Mouse (Mus musculus): Measurements from ENCODE around the gene Hrh2. TPM values are rescaled to one million over a fixed set of nuclear protein-coding genes. Genes with fewer than 3 reads are reported as not detected.

Hrh2 gene
- polyA plus RNA-seq, 1 experiment from 2014 or later: not detected

DNA sequence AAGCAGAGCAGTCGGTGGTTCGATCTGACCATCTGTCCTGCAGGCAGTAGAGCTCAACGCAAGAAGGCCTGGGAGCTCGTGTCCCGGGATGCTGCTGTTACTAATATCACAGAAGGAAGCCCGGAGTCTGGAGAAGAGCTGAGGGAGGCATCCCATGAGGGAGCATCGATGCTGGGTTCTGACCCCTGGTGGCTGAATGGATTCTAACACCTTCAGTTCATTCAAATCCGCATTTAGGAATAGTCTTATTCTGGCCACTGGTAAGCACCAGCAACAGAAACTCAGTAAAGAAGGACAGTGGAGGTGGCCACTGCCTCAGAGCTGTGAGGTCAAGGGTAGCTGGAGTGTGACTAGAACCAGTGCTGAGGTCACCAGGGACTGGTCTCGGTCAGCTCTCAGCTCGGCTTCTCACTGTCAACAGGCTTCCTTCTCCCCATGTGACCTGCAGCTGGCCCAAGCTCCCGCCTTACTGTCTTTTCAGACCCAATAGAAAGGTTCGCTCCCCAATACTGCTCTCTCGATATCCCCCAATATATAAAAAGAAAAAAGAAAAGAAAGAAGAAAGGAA lies 36.1 kb downstream of the Hrh2 start:
- H3K9ac ChIP-seq: no peak overlapping the region
- H3K4me2 ChIP-seq: no peak overlapping the region
- H3K4me3 ChIP-seq: no peak overlapping the region
- peaks cover 16% of the 10 kb centered on the region; the same call in 1 of the 2 replicates for H3K27me3 ChIP-seq
- H3K4me1 ChIP-seq: no peaks in the 10 kb centered on the region
- no peaks in the 10 kb centered on the region for H3K9me3 ChIP-seq
- 23% methylated on average over 13 of the region's 13 CpGs for WGBS
- H3K36me3 ChIP-seq: no peaks in the 10 kb centered on the region
- H3K27ac ChIP-seq: no peak overlapping the region
- no peak for ATAC-seq (ENCODE audit: insufficient number of reproducible peaks, low FRiP score, low TSS enrichment, low read depth)

DNA sequence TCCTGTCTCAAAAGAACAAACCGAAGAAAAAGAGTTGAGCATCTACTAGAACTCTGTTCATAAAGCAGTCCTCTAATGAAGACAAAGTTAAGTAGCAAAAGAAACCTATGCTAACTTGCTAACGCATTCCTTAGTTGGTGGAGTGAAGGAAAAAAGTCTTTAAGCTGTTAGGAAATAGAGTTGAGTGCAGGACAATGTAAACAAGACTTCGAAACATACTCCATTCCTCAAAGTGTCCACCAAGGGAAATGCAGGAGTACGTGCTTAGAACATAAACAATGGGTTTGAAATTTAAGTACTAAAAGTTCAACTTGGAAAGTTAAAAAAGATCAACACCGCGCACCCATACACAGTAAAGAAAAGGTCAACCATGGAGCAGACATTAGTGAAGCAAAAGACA lies 38.2 kb downstream of the Hrh2 start:
- H3K36me3 ChIP-seq: no peaks in the 10 kb centered on the region
- H3K27ac ChIP-seq: no peak overlapping the region
- no peak overlapping the region for H3K4me2 ChIP-seq
- no peak overlapping the region for H3K4me3 ChIP-seq
- no peak for ATAC-seq (ENCODE audit: insufficient number of reproducible peaks, low FRiP score, low TSS enrichment, low read depth)
- 86% methylated on average over 6 of the region's 6 CpGs for WGBS
- peaks cover 14% of the 10 kb centered on the region; the same call in 1 of the 2 replicates for H3K27me3 ChIP-seq
- no peak overlapping the region for H3K9ac ChIP-seq
- H3K9me3 ChIP-seq: no peaks in the 10 kb centered on the region
- H3K4me1 ChIP-seq: no peaks in the 10 kb centered on the region

- no peak for ATAC-seq (ENCODE audit: insufficient number of reproducible peaks, low FRiP score, low TSS enrichment, low read depth)
- H3K36me3 ChIP-seq: no peaks in the 10 kb centered on the region
These were observed 39.9 kb downstream of the Hrh2 start for GRCm38 (mm10) chr13:54231868-54232267.

DNA sequence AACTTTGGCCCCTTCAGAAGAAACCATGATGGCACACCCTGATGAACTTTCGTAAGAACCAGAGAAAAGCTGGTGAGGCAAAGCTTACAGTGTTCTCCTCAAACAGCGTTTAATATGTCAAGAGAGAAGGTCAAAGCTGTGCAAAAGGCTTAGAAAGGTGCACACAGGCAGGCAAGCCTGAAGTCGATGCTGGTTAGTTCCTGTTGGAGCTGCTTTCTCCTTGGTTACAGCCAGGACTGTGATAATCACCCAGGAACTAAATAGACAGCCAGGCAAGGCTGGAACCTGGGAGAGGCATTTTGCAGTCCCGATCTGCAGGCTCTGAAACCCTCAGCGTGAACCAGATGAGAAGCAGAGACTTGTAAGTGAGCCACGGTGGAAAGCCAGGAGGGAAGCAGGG lies 45.6 kb downstream of the Hrh2 start:
- no peak overlapping the region for H3K9ac ChIP-seq
- H3K36me3 ChIP-seq: no peaks in the 10 kb centered on the region
- peaks cover 6% of the 10 kb centered on the region; the same call in 1 of the 2 replicates for H3K4me1 ChIP-seq
- no peak for ATAC-seq (ENCODE audit: insufficient number of reproducible peaks, low FRiP score, low TSS enrichment, low read depth)
- H3K27me3 ChIP-seq: peaks cover 12% of the 10 kb centered on the region
- no peak overlapping the region for H3K4me2 ChIP-seq
- 63% methylated on average over 6 of the region's 6 CpGs for WGBS
- H3K9me3 ChIP-seq: no peaks in the 10 kb centered on the region
- no peak overlapping the region for H3K4me3 ChIP-seq
- H3K27ac ChIP-seq: no peak overlapping the region

More at GRCm38 (mm10) chr13:54231868-54232267, 39.9 kb downstream of the Hrh2 start:
- Histone ChIP-seq H3K4me3 (no peak overlapping the region), H3K4me1 (no peaks in the 10 kb centered on the region), H3K27me3 (peaks cover 10% of the 10 kb centered on the region; the same call in 1 of the 2 replicates), H3K4me2 (no peak overlapping the region), H3K27ac (no peak overlapping the region), H3K9ac (no peak overlapping the region), H3K9me3 (no peaks in the 10 kb centered on the region)
- WGBS: 63% methylated on average over 10 of the region's 10 CpGs

DNA sequence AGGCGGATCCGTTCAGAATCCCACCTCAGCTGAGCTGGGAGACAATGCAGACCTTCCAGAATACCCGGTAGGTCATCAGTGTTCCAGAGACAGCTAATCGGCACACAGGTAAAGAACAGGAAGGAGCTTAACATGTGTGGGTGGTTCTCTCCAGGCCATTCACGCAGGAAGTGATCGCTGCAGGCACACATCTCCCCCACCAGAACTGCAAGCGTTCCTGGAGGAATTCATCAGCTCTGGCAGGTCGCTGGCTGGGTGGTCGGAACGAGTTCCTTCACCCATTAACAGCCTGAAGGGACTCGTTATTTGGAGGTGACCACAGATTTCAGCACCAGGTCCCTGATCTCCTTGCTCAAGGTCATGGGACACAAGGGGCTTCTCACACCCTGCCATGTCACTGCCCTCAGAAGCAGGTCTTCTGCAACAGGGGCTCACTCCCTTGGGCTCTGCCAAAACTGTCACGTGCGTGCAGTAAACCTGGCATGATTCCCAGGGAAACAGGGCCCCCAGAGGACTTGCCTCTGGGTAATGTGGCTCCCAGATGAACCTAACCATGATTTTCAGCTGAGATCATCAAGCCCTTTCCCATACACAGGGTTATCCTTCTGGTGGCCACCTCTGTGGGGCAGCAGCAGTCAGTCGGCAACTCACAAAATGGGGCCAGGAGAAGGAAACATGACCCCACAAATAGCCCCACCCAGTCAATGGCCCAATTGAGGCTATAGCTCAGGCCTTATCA lies 46.8 kb downstream of the Hrh2 start:
- 29% methylated on average over 14 of the region's 14 CpGs for WGBS
- H3K4me3 ChIP-seq: no peak overlapping the region
- H3K9ac ChIP-seq: no peak overlapping the region
- no peak overlapping the region for H3K4me2 ChIP-seq
- no peaks in the 10 kb centered on the region for H3K36me3 ChIP-seq
- peaks cover 12% of the 10 kb centered on the region for H3K27me3 ChIP-seq
- peaks cover 6% of the 10 kb centered on the region; the same call in 1 of the 2 replicates for H3K4me1 ChIP-seq
- H3K9me3 ChIP-seq: no peaks in the 10 kb centered on the region
- no peak for ATAC-seq (ENCODE audit: insufficient number of reproducible peaks, low FRiP score, low TSS enrichment, low read depth)
- no peak overlapping the region for H3K27ac ChIP-seq

DNA sequence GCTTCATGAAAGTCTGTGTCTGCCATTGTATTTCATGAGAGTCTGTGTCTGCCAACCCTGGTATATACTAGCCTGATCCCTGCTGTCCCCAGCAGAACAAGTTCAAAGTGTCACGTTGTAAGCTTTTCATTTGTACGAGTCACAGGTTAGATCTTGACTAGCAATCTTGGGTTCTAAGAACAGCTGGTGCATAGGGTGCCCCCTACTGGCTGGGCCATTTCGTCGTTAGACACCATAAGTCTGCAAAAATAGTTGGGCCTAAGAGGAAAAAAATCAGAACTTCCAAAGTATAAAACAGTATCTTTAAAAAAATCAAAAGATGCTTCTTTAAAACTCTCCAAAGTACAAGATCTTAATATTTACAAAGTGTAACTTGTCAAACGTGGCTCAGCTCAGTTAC lies 50.5 kb downstream of the Hrh2 start:
- no peak overlapping the region for H3K9ac ChIP-seq
- H3K4me1 ChIP-seq: peaks cover 6% of the 10 kb centered on the region; the same call in 1 of the 2 replicates
- no peak for ATAC-seq (ENCODE audit: insufficient number of reproducible peaks, low FRiP score, low TSS enrichment, low read depth)
- H3K27me3 ChIP-seq: peaks cover 17% of the 10 kb centered on the region
- H3K9me3 ChIP-seq: no peaks in the 10 kb centered on the region
- H3K4me3 ChIP-seq: no peak overlapping the region
- H3K36me3 ChIP-seq: no peaks in the 10 kb centered on the region
- no peak overlapping the region for H3K27ac ChIP-seq
- WGBS: 67% methylated on average over 5 of the region's 5 CpGs
- no peak overlapping the region for H3K4me2 ChIP-seq

DNA sequence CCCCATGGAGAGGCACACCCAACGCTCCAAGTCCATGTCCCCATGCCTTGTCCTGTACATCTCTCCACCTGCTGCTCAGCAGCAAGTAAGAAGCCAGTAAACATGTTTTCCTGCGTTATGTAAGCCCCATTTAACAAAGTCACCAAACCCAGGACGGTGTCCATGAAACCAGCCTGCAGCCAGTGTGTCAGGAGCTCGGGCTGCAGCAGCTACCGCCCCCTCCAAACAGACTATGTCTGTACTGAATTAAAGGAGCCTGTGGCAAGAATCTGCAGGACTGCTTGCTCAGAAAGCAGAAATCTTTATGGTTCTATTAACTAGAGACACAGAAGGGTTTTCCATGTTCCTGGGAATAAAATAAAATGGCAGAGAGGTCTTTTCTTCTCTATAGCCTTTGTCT lies 53.3 kb downstream of the Hrh2 start:
- no peak overlapping the region for H3K9ac ChIP-seq
- H3K4me1 ChIP-seq: peaks cover 15% of the 10 kb centered on the region
- no peak overlapping the region for H3K4me3 ChIP-seq
- 39% methylated on average over 5 of the region's 5 CpGs for WGBS
- no peak for ATAC-seq (ENCODE audit: insufficient number of reproducible peaks, low FRiP score, low TSS enrichment, low read depth)
- no peak overlapping the region for H3K4me2 ChIP-seq
- H3K36me3 ChIP-seq: no peaks in the 10 kb centered on the region
- H3K27ac ChIP-seq: no peak overlapping the region
- peaks cover 6% of the 10 kb centered on the region; the same call in 1 of the 2 replicates for H3K27me3 ChIP-seq
- no peaks in the 10 kb centered on the region for H3K9me3 ChIP-seq

- WGBS: 23% methylated on average over 4 of the region's 4 CpGs
- H3K36me3 ChIP-seq: no peaks in the 10 kb centered on the region
- no peak for ATAC-seq (ENCODE audit: insufficient number of reproducible peaks, low FRiP score, low TSS enrichment, low read depth)
These were observed 55.6 kb downstream of the Hrh2 start for GRCm38 (mm10) chr13:54247545-54247944.

GRCm38 (mm10) chr13:54248436-54248995 lies 56.6 kb downstream of the Hrh2 start:
- 58% methylated on average over 13 of the region's 13 CpGs for WGBS
- Histone ChIP-seq H3K36me3 (no peaks in the 10 kb centered on the region), H3K4me1 (peaks cover 15% of the 10 kb centered on the region), H3K4me3 (no peak overlapping the region), H3K4me2 (no peak overlapping the region), H3K27me3 (peaks cover 6% of the 10 kb centered on the region; the same call in 1 of the 2 replicates), H3K9ac (no peak overlapping the region), H3K27ac (no peak overlapping the region; the same call in 1 of the 2 replicates), H3K9me3 (no peaks in the 10 kb centered on the region)
- no peak for ATAC-seq (ENCODE audit: insufficient number of reproducible peaks, low FRiP score, low TSS enrichment, low read depth)

More at GRCm38 (mm10) chr13:54247545-54247944, 55.6 kb downstream of the Hrh2 start:
- Histone ChIP-seq H3K4me2 (no peak overlapping the region), H3K9me3 (no peaks in the 10 kb centered on the region), H3K4me1 (peaks cover 15% of the 10 kb centered on the region), H3K9ac (no peak overlapping the region), H3K27me3 (peaks cover 6% of the 10 kb centered on the region; the same call in 1 of the 2 replicates), H3K4me3 (no peak overlapping the region), H3K27ac (no peak overlapping the region)

DNA sequence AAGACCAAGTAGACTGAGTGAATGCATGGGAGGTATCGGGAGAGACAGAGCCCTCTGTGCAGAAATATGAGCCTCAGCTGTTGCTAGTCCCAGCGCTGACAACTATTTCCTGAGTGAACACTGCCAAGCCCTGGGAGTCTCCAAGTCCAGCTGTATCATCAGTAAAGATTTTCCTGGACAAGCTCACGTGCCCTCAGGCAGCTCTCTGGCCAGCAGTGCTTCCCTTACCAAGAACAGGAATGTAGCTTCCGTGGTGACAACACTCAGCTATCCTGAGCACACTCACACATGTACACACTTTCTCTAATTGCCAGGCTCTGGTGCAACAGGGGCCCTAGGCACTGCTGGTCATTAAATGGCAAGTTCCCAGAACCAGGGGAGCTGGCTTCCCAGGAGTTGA lies 57.1 kb downstream of the Hrh2 start:
- WGBS: 8% methylated on average over 4 of the region's 4 CpGs
- Histone ChIP-seq H3K9me3 (no peaks in the 10 kb centered on the region), H3K36me3 (no peaks in the 10 kb centered on the region), H3K9ac (no peak overlapping the region), H3K4me2 (no peak overlapping the region), H3K4me3 (no peak overlapping the region), H3K4me1 (peaks cover 15% of the 10 kb centered on the region), H3K27ac (peak overlapping the region; percentile 6), H3K27me3 (peaks cover 6% of the 10 kb centered on the region; the same call in 1 of the 2 replicates)
- ATAC-seq (ENCODE audit: insufficient number of reproducible peaks, low FRiP score, low TSS enrichment, low read depth): peak; percentile 73

GRCm38 (mm10) chr13:54250346-54250745 lies 58.4 kb downstream of the Hrh2 start:
- Histone ChIP-seq H3K9ac (no peak overlapping the region), H3K9me3 (no peaks in the 10 kb centered on the region), H3K27me3 (peaks cover 6% of the 10 kb centered on the region; the same call in 1 of the 2 replicates), H3K36me3 (no peaks in the 10 kb centered on the region), H3K4me3 (no peak overlapping the region), H3K4me1 (peaks cover 15% of the 10 kb centered on the region), H3K27ac (no peak overlapping the region), H3K4me2 (no peak overlapping the region)
- ATAC-seq (ENCODE audit: insufficient number of reproducible peaks, low FRiP score, low TSS enrichment, low read depth): no peak
- WGBS: 69% methylated on average over 8 of the region's 8 CpGs

Data from limb, embryonic 15.5 days (tissue).